Mouse (Mus musculus): ENCODE measurements around the gene Prkd2. TPM values are rescaled to one million over a fixed set of nuclear protein-coding genes. Genes with fewer than 3 reads are reported as not detected.

Prkd2 gene
- total and polyA plus RNA-seq, 2 experiments from 2014 or later, result 4.3 TPM

GRCm38 (mm10) chr7:16873392-16873791, 30.7 kb downstream of the Prkd2 start:
- H3K4me2 ChIP-seq (ENCODE audit: low read depth, low read length), result peak overlapping the region; percentile 25; the same call in 1 of the 2 replicates
- WGBS, result 95% methylated on average over 4 of the region's 4 CpGs

GRCm38 (mm10) chr7:16874190-16874589, 31.5 kb downstream of the Prkd2 start:
- ATAC-seq (no peak), DNase-seq (ENCODE audit: low spot score) (peak; percentile 81)
- no peaks in the 10 kb centered on the region for H3K9me3 ChIP-seq (ENCODE audit: low read length)
- peak; percentile 86 for TF ChIP-seq CTCF (IDR thresholded peaks at IDR 0.05; ENCODE audit: low read depth)
- H3K27me3 ChIP-seq (ENCODE audit: insufficient read depth, low read length), result no peaks in the 10 kb centered on the region
- peak overlapping the region; percentile 25 for H3K4me3 ChIP-seq (ENCODE audit: low read length)
- H3K4me2 ChIP-seq (ENCODE audit: low read depth, low read length), result peak overlapping the region; percentile 25; the same call in 1 of the 2 replicates
- no peak overlapping the region for H3K9ac ChIP-seq (replicated peaks; ENCODE audit: low read length)
- peaks cover 5% of the 10 kb centered on the region for H3K4me1 ChIP-seq (ENCODE audit: insufficient read depth, low read length)
- no peaks in the 10 kb centered on the region for H3K36me3 ChIP-seq (ENCODE audit: insufficient read depth, low read length)
- H3K27ac ChIP-seq, result peak overlapping the region; percentile 72
- 5% methylated on average over 17 of the region's 17 CpGs for WGBS

More at GRCm38 (mm10) chr7:16873392-16873791, 30.7 kb downstream of the Prkd2 start:
- Histone ChIP-seq H3K9me3 (ENCODE audit: low read length) (no peaks in the 10 kb centered on the region), H3K27ac (no peak overlapping the region), H3K36me3 (ENCODE audit: insufficient read depth, low read length) (no peaks in the 10 kb centered on the region), H3K9ac (replicated peaks; ENCODE audit: low read length) (no peak overlapping the region), H3K27me3 (ENCODE audit: insufficient read depth, low read length) (no peaks in the 10 kb centered on the region), H3K4me3 (ENCODE audit: low read length) (no peak overlapping the region), H3K4me1 (ENCODE audit: insufficient read depth, low read length) (peaks cover 5% of the 10 kb centered on the region)
- no peak for DNase-seq (ENCODE audit: low spot score)
- TF ChIP-seq CTCF (IDR thresholded peaks at IDR 0.05; ENCODE audit: low read depth), result peak; percentile 26; the same call in 1 of the 2 replicates
- no peak for ATAC-seq

GRCm38 (mm10) chr7:16874756-16875309, 32.1 kb downstream of the Prkd2 start:
- H3K27me3 ChIP-seq (ENCODE audit: insufficient read depth, low read length), result no peaks in the 10 kb centered on the region
- H3K4me1 ChIP-seq (ENCODE audit: insufficient read depth, low read length), result peaks cover 5% of the 10 kb centered on the region
- peak overlapping the region; percentile 69 for H3K4me3 ChIP-seq (ENCODE audit: low read length)
- peak; percentile 100 for DNase-seq (ENCODE audit: low spot score)
- ATAC-seq, result peak; percentile 98
- H3K9ac ChIP-seq (replicated peaks; ENCODE audit: low read length), result peak overlapping the region; percentile 82
- H3K36me3 ChIP-seq (ENCODE audit: insufficient read depth, low read length), result no peaks in the 10 kb centered on the region
- peak; percentile 54 for TF ChIP-seq CTCF (IDR thresholded peaks at IDR 0.05; ENCODE audit: low read depth)
- peak overlapping the region; percentile 83 for H3K27ac ChIP-seq
- under 1% methylated on average over 33 of the region's 33 CpGs for WGBS
- peak overlapping the region; percentile 68 for H3K4me2 ChIP-seq (ENCODE audit: low read depth, low read length)
- no peaks in the 10 kb centered on the region for H3K9me3 ChIP-seq (ENCODE audit: low read length)

- WGBS, result 0% methylated on average over 1 of the region's 1 CpGs
- no peaks in the 10 kb centered on the region for H3K27me3 ChIP-seq (ENCODE audit: insufficient read depth, low read length)
- peak within 1 kb of the TSS; percentile 83 for H3K27ac ChIP-seq
- peaks cover 5% of the 10 kb centered on the region for H3K4me1 ChIP-seq (ENCODE audit: insufficient read depth, low read length)
- H3K4me3 ChIP-seq (ENCODE audit: low read length), result peak within 1 kb of the TSS; percentile 69
- H3K9ac ChIP-seq (replicated peaks; ENCODE audit: low read length), result peak within 1 kb of the TSS; percentile 82
- DNase-seq (ENCODE audit: low spot score) (no peak), ATAC-seq (no peak)
- peak within 1 kb of the TSS; percentile 68 for H3K4me2 ChIP-seq (ENCODE audit: low read depth, low read length)
- TF ChIP-seq CTCF (IDR thresholded peaks at IDR 0.05; ENCODE audit: low read depth), result no peak
- no peaks in the 10 kb centered on the region for H3K9me3 ChIP-seq (ENCODE audit: low read length)
- no peaks in the 10 kb centered on the region for H3K36me3 ChIP-seq (ENCODE audit: insufficient read depth, low read length)
Measured at GRCm38 (mm10) chr7:16875310-16875325, 32.4 kb downstream of the Prkd2 start, which contains the start of gene Dact3. Gene Dact3, plus strand, starts transcription at chr7:16875317.

- Histone ChIP-seq H3K4me3 (ENCODE audit: low read length) (peak overlapping the region; percentile 69), H3K4me2 (ENCODE audit: low read depth, low read length) (peak overlapping the region; percentile 68), H3K36me3 (ENCODE audit: insufficient read depth, low read length) (no peaks in the 10 kb centered on the region), H3K9ac (replicated peaks; ENCODE audit: low read length) (peak overlapping the region; percentile 82), H3K4me1 (ENCODE audit: insufficient read depth, low read length) (peaks cover 5% of the 10 kb centered on the region), H3K27ac (peak overlapping the region; percentile 83), H3K9me3 (ENCODE audit: low read length) (no peaks in the 10 kb centered on the region), H3K27me3 (ENCODE audit: insufficient read depth, low read length) (no peaks in the 10 kb centered on the region)
- no peak for DNase-seq (ENCODE audit: low spot score)
- no peak for ATAC-seq
- no peak for TF ChIP-seq CTCF (IDR thresholded peaks at IDR 0.05; ENCODE audit: low read depth)
- WGBS, result 4% methylated on average over 29 of the region's 42 CpGs
Measured at GRCm38 (mm10) chr7:16875326-16875725, 32.6 kb downstream of the Prkd2 start.

- H3K27me3 ChIP-seq (ENCODE audit: insufficient read depth, low read length), result no peaks in the 10 kb centered on the region
- H3K4me3 ChIP-seq (ENCODE audit: low read length), result peak overlapping the region; percentile 69
- ATAC-seq, result no peak
- peak overlapping the region; percentile 68 for H3K4me2 ChIP-seq (ENCODE audit: low read depth, low read length)
- DNase-seq (ENCODE audit: low spot score), result no peak
- no peaks in the 10 kb centered on the region for H3K9me3 ChIP-seq (ENCODE audit: low read length)
- no peaks in the 10 kb centered on the region for H3K36me3 ChIP-seq (ENCODE audit: insufficient read depth, low read length)
- H3K4me1 ChIP-seq (ENCODE audit: insufficient read depth, low read length), result peaks cover 5% of the 10 kb centered on the region
- WGBS, result 17% methylated on average over 11 of the region's 11 CpGs
- peak overlapping the region; percentile 82 for H3K9ac ChIP-seq (replicated peaks; ENCODE audit: low read length)
- no peak for TF ChIP-seq CTCF (IDR thresholded peaks at IDR 0.05; ENCODE audit: low read depth)
- 0 out of 2 replicates have a peak overlapping the region, but pooled peaks have one; percentile 13 for H3K27ac ChIP-seq
Measured at GRCm38 (mm10) chr7:16876006-16876405, 33.3 kb downstream of the Prkd2 start.

GRCm38 (mm10) chr7:16876608-16877007, 33.9 kb downstream of the Prkd2 start:
- no peak for ATAC-seq
- no peak for TF ChIP-seq CTCF (IDR thresholded peaks at IDR 0.05; ENCODE audit: low read depth)
- H3K27ac ChIP-seq, result no peak overlapping the region
- WGBS, result 9% methylated on average over 12 of the region's 13 CpGs
- H3K36me3 ChIP-seq (ENCODE audit: insufficient read depth, low read length), result no peaks in the 10 kb centered on the region
- peak overlapping the region; percentile 69 for H3K4me3 ChIP-seq (ENCODE audit: low read length)
- peaks cover 5% of the 10 kb centered on the region for H3K4me1 ChIP-seq (ENCODE audit: insufficient read depth, low read length)
- H3K4me2 ChIP-seq (ENCODE audit: low read depth, low read length), result peak overlapping the region; percentile 68
- H3K9me3 ChIP-seq (ENCODE audit: low read length), result no peaks in the 10 kb centered on the region
- DNase-seq (ENCODE audit: low spot score), result no peak
- H3K9ac ChIP-seq (replicated peaks; ENCODE audit: low read length), result peak overlapping the region; percentile 82
- H3K27me3 ChIP-seq (ENCODE audit: insufficient read depth, low read length), result no peaks in the 10 kb centered on the region
